Mouse (Mus musculus) gastrocnemius, adult 2 months (tissue): ENCODE results near the gene Wdr75. TPM values are rescaled to one million over a fixed set of nuclear protein-coding genes. Genes with fewer than 3 reads are reported as not detected.
A peak's percentile ranks its signal among the peaks of the same experiment; 100 is the strongest.

ENCODE experiments used
- DNase-seq: peaks from one replicate; pipeline ENCODE4 v3.0.0; 2022
- H3K27ac ChIP-seq: fragments of 200-600 bp; 2 replicates; pipeline ENCODE4 v1.8.1; 2022; ENCODE audit warnings: mild to moderate bottlenecking
- H3K4me3 ChIP-seq: fragments of 200-600 bp; 2 replicates; pipeline ENCODE4 v1.8.1; 2022; ENCODE audit warnings: mild to moderate bottlenecking, moderate library complexity
- CTCF ChIP-seq: fragments of 200-600 bp; IDR thresholded peaks from 2 replicates; pipeline ENCODE4 v1.8.1; 2022; ENCODE audit warnings: antibody characterized with exemption, mild to moderate bottlenecking, moderate library complexity
- intact Hi-C: fragments of 180-260 bp; cut with DNase I; formaldehyde crosslinking; loops from one replicate; pipeline ENCODE4 v1.15.1; 2025
- total RNA-seq, 2 experiments: library from RNA; stranded (reverse); gene quantifications; 2 replicates each; pipeline ENCODE4 v1.2.3; 2021

The Wdr75 gene
- total RNA-seq, 2 experiments from 2014 or later: 18.5 to 24.7 TPM

DNA sequence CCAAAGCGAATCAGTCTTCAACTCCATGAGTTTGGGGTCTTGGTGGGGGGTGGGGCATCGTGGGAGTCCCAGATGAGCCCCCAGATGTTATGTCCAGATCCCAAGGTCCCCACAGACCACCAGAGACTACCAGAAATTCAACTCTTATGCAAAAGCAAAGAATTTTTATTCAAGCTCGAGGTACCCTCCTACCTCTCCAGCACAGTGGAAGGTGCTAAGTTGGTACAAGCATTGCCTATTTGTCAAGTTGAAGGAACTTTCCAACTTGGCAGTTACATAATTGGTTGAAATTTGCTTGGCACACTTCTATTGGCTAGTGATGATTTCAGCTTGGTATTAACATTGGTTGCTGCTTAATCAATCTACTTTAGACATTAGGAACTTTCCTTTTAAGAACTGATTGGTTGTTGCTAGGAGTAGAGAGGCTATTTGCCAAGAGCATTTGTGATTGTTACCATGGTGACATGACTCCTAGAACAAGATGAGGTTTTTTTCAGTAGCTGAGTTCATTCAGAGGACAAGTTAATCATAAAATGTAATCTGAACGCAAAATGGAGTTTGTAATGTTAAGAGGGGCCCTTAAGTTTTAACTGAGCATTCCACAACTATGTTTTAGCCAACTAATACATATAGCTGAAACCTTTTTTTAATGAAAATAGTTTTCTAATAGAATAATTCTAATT is 14.2 kb upstream of the Wdr75 start:
- H3K4me3 ChIP-seq: no peak overlapping the region
- DNase-seq: no peak
- no peak overlapping the region for H3K27ac ChIP-seq
- intact Hi-C loops: no loop called here
- no peak for TF ChIP-seq CTCF

DNA sequence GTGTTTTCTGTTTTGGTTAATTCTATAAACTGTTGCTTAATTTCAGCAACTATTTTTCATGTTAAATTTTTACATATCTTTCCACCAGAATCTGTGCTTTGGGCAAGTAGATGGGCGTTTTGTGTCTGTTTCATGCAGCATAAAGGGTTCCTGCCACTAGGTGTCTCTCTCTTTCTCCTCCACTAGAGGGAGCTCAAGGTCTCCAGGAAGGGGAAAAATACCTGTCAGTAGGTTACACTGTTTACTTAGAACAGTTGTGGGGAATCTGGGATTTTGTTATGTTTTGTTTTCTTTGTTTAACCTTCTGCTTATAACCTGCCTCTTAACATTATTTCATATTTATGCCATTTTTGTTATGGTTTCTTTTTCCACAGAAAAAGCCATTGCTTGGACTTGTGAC is 21.9 kb downstream of the Wdr75 start:
- DNase-seq: no peak
- intact Hi-C loops: loop anchor here (2.0 kb wide), 1 partner anchor 206 kb away; no protein-coding TSS in a partner anchor
- Histone ChIP-seq H3K4me3 (no peak overlapping the region), H3K27ac (no peak overlapping the region)
- peak; percentile 100; the same call in 1 of the 2 replicates for TF ChIP-seq CTCF

DNA sequence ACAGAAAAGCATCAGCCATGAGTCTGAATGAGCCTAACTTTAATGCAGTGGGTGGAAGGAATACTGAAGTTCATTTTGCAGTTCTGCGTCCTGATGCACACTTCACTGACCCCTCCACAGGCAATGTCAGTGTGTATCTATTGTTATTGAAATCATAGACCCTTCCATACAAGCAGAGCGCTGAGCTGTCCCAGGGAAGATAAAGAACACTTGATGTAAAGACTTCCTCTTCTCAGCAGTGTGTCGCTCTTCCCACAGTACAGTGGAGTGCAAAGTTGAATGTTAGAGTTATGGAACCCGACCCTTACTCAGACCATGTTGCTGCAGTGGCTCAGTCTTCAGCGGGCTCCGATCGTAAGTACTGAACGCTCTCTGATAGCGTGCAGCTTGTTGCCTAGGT is 23.6 kb downstream of the Wdr75 start:
- no peak overlapping the region for H3K4me3 ChIP-seq
- no peak overlapping the region for H3K27ac ChIP-seq
- TF ChIP-seq CTCF: no peak
- intact Hi-C loops: no loop called here
- DNase-seq: no peak

DNA sequence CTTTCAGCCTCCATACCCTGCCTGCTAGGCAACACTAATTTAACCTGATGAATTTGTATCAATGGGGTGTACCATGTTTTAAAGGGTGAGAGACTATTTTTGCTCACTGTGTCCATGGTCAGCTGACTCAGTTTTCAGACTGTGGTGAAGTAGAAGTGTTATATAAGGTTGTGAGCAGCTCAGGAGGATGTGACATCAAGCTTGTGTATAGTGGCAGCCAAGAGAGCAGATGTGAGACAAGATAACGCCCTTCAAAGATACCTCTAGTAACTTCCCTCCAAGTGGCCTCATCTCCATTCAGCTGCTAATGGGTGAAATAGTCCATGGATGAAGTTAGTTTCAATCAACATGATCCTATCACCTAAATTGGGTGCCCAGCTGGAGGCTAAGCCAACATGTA is 29.5 kb downstream of the Wdr75 start:
- H3K27ac ChIP-seq: no peak overlapping the region
- TF ChIP-seq CTCF: no peak
- no peak for DNase-seq
- no peak overlapping the region for H3K4me3 ChIP-seq
- intact Hi-C loops: no loop called here

DNA sequence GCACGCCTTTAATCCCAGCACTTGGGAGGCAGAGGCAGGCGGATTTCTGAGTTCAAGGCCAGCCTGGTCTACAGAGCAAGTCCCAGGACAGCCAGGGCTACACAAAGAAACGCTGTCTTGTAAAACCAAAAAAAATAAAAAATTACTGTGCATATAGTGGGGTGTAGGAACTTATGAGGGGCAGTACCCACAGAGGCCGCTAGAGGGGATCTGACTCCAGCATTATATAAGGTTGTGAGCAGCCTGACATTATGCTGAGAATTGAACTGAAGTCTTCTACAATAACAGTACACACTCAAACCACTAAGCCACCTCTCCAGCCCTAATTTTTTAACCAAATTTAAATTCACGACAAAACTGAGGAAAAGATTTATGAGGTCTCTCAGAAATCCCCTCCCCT is 30.2 kb downstream of the Wdr75 start:
- DNase-seq: peak; percentile 69
- intact Hi-C loops: loop anchor here (5.0 kb wide), 1 partner anchor 102 kb away; the partner anchor contains the start of gene Slc40a1

DNA sequence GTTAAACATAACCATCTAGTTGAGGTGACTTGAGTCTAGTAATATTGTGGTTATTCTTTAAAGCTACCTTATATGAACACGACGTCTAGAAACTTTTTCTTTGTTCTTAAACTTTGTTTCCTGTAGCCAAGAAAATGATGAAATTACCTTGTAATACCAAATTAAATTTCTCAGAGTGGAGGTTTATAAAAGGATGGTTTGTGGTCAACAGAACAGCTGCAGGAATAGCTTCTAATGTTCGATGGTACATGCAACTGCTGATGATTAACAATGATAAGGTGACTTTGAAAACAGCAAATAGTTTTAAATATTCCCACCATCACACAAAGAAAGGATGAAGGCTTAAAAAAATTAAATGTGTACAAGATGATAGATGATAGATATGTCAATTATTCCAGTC is 30.7 kb downstream of the Wdr75 start:
- H3K27ac ChIP-seq: no peak overlapping the region
- intact Hi-C loops: loop anchor here (5.0 kb wide), 1 partner anchor 102 kb away; the partner anchor contains the start of gene Slc40a1
- no peak for TF ChIP-seq CTCF
- no peak for DNase-seq
- no peak overlapping the region for H3K4me3 ChIP-seq

More for the DNA sequence above, 30.2 kb downstream of the Wdr75 start:
- TF ChIP-seq CTCF: peak; percentile 87
- H3K27ac ChIP-seq: no peak overlapping the region
- H3K4me3 ChIP-seq: no peak overlapping the region

DNA sequence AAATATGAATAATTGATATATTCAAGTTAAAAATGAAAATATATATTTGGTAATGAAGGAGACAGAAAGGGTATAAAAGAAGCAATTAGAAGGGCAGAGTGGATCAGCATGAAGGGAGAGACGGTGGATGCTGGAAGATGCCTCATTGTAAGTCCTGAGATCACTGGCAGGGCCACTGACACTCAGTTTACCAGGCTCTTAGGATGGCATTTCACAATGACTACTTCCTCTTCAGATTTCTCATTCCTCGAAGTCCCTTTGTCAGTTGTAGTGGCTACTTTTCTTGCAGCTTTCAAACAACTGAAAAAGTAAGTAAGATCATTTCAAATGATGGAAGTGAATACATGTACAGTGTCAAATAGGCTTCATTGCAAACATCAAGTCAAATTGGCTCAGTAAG is 31.2 kb downstream of the Wdr75 start:
- intact Hi-C loops: loop anchor here (5.0 kb wide), 1 partner anchor 101 kb away; the partner anchor contains the start of gene Slc40a1
- no peak for TF ChIP-seq CTCF
- H3K27ac ChIP-seq: no peak overlapping the region
- no peak for DNase-seq
- no peak overlapping the region for H3K4me3 ChIP-seq

DNA sequence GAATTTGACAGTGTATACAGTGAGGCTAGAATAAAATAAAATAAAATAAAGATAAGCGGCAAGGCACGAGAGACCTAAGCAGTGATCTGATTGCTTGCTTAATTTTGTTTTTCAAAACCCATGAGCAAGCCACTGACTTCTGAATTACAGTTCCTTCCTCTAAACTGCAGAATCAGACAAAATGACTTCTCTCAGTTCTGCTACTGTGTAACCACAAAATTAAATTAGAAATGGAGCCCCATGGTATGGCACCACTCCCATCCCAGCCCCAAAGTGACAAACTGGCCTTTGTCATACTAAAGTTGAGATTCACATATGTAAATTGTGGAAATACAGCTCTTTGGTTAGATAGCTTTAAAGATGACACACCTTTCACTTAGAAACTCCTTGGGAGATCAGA is 31.8 kb downstream of the Wdr75 start:
- no peak overlapping the region for H3K27ac ChIP-seq
- TF ChIP-seq CTCF: no peak
- H3K4me3 ChIP-seq: no peak overlapping the region
- DNase-seq: no peak
- intact Hi-C loops: loop anchor here (5.0 kb wide), 1 partner anchor 101 kb away; the partner anchor contains the start of gene Slc40a1

DNA sequence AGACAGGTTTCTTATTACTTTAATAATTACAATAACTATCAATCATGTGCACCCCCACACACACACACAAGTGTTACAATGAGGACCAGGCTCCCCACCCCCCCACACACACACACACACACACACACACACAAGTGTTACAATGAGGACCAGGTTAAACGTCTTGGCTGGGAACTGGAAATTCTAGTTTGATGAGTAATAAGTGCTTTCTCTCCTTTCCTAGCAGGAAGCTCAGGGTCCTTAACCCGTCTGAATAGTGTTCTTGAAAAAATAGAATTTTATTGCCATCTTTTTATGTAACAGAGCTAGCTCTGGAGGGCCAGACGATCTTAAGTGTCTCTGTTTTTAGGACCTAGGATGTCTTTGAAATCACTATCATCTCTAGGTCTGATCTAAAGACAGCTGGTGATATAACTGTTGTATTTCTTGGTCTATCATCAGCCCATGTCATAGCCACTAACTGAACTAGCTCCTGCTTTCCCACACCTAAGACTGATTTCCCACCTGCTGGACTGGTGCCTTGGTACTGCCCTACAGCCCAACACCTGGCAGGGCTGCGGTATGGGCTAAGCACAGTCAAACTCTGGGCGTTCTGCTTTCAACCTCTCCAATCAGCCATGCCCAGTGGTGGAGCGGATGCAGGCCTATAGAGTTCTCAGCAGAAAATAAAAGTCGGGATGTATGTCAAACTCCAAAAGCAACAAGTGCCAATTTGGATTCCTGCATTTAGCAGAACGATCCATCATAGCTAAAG is 35.7 kb downstream of the Wdr75 start:
- intact Hi-C loops: no loop called here
- no peak for DNase-seq
- TF ChIP-seq CTCF: no peak
- no peak overlapping the region for H3K4me3 ChIP-seq
- H3K27ac ChIP-seq: no peak overlapping the region

DNA sequence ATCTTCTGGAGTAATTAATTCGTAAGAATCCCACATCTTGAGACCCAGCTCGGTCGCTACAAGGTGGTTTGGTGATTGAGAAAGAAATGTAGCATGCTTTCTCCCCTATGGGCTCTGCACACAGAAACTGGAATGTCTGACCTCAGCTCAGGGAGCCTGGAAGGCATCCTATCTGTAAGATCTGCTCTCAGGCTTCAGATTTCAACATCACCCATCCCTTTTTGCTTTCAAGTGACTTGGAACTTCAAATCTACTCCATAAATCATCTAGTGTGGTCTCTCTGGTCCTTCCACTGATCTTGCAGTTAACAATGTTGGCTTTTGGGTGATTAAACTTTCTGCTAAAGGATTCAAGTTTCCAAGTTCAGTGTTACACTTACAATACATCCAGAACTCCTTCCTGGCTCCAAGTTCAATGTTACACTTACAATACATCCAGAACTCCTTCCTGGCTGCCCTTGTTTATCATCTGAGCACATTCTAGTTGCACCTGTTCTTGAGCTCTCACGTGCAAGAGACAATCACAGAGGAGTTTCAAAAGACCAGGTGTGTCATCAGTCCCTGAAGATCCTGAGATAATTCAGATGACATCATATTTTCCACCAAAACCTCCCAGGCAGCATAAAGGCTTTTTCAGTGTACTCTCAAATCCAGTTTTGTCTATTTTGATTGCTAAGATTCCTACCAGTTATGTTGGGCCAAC is 40.5 kb downstream of the Wdr75 start:
- Histone ChIP-seq H3K4me3 (no peak overlapping the region), H3K27ac (no peak overlapping the region)
- intact Hi-C loops: no loop called here
- TF ChIP-seq CTCF: no peak
- DNase-seq: no peak

DNA sequence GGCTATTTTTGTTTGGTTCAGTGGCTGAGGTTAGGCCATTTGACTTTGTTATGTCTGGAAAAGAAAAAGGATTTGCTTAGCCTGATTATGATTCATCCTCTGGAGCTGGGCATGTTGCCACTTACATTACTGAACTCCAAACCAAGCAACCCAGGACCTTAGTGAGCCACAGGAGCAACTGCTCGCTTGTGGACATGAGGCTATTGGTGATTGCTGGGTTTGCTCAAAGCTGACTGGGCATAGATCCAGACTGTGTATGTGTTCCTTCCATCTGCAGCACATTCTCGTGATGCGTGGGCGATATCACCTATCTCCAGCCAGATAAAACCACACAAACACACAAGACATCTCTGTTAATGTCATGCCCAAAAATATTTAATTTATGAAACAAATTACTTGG is 42.8 kb downstream of the Wdr75 start:
- peak overlapping the region; percentile 52 for H3K27ac ChIP-seq
- TF ChIP-seq CTCF: no peak

DNA sequence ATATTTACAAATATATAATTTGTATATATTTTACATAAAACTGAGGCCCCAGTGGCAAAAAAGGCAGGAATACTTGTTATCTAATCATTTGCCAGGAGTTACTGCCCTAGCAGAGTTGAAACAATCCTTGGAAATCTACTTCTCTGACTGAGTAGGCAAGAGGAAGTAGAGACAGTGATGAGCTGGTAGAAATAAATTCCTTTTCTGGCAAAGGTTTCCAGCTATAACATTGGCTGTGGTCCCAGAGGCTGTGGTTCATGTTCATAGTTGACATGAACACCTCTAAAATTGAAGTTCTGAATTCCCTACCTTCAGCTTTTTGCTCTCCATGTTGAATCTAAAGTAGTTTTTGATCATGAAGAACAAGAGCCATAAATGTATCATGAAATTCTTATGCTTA is 43.3 kb downstream of the Wdr75 start:
- intact Hi-C loops: no loop called here
- no peak overlapping the region for H3K27ac ChIP-seq
- no peak for TF ChIP-seq CTCF
- no peak overlapping the region for H3K4me3 ChIP-seq
- DNase-seq: no peak

More for the DNA sequence above, 42.8 kb downstream of the Wdr75 start:
- DNase-seq: peak; percentile 74
- intact Hi-C loops: no loop called here
- no peak overlapping the region for H3K4me3 ChIP-seq

DNA sequence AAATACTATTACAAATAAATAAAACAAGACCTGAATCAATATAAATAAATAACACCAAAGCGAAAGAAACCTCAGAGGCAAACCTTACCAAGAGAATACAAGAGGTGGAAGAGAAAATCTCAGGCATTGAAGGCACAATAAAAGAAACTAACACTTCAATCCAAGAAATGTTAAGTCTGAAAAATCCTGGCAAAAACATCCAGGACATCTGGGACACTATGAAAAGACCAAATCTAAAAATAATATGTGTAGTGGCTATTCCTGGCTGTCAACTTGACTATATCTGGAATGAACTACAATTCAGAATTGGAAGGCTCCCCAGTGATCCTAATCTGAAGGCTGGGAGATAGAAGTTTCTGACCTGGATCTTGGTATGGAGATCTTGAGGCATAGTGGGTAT is 50.5 kb downstream of the Wdr75 start:
- peak overlapping the region; percentile 87 for H3K27ac ChIP-seq
- TF ChIP-seq CTCF: no peak
- intact Hi-C loops: no loop called here
- peak overlapping the region; percentile 59 for H3K4me3 ChIP-seq
- no peak for DNase-seq
